Mouse (Mus musculus) small intestine, adult 2 months (tissue): Measurements from ENCODE around the gene Prkar2b.

Experiments used
- CTCF ChIP-seq: fragments of 200-500 bp; IDR thresholded peaks from 2 replicates; pipeline ENCODE4 v1.5.1; 2012; ENCODE audit warnings: low read depth, mild to moderate bottlenecking, control low read depth, inconsistent platforms, low read length, moderate library complexity, mixed read lengths; ENCODE audit not compliant: insufficient replicate concordance, insufficient read length; ENCODE audit errors: extremely low read depth
- POLR2A ChIP-seq: fragments of 200-500 bp; IDR thresholded peaks from 2 replicates; pipeline ENCODE4 v1.6.1; 2012; ENCODE audit warnings: low read depth, mild to moderate bottlenecking, control low read depth, inconsistent platforms, low read length, moderate library complexity

DNA sequence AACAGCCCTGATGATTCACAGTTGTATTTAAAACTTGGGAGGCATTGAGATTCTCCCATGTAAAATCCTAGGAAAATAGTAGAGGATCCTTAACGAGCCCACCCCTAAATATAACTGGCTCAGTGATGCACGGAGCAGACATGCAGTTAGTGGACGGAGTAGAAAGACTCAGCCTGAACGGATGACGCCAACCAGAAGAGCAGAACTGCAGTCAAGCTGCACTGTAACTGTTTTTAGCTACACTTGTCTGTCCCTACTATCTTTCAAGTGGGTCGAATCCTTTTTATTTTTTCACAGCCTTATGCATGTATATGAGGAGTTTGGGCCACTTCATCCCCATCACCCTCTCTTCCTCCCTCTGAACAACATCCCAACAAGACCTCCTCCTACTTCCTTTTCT, 75.4 kb downstream of the Prkar2b start:
- no peak for TF ChIP-seq CTCF
- TF ChIP-seq POLR2A, result no peak
